Mouse (Mus musculus) right cerebral cortex, postnatal 10 days (tissue): ENCODE measurements around the gene Sema5a.
A peak's percentile ranks its signal among the peaks of the same experiment; 100 is the strongest.

Experiments used
- DNase-seq, 2 experiments: peaks; one replicate each; pipeline ENCODE4 v3.0.0; 2021; ENCODE audit warnings: low spot score in 2 of 2

Gene Sema5a

GRCm38 (mm10) chr15:32633713-32634112 lies 389.1 kb downstream of the Sema5a start:
- DNase-seq, result no peak

GRCm38 (mm10) chr15:32637879-32638278 lies 393.3 kb downstream of the Sema5a start:
- DNase-seq, result no peak

- no peak for DNase-seq
Measured at GRCm38 (mm10) chr15:32647061-32647687, 402.6 kb downstream of the Sema5a start.

- no peak for DNase-seq
Measured at GRCm38 (mm10) chr15:32654046-32654445, 409.4 kb downstream of the Sema5a start.

GRCm38 (mm10) chr15:32656017-32656416 lies 411.4 kb downstream of the Sema5a start:
- DNase-seq, result no peak

GRCm38 (mm10) chr15:32676446-32676845 lies 431.8 kb downstream of the Sema5a start:
- DNase-seq, result no peak

- peak in 1 of 2 experiments; percentile 29 for DNase-seq
Measured at GRCm38 (mm10) chr15:32685152-32685551, 440.5 kb downstream of the Sema5a start.

GRCm38 (mm10) chr15:32691021-32691420 lies 446.4 kb downstream of the Sema5a start:
- no peak for DNase-seq

- no peak for DNase-seq
Measured at GRCm38 (mm10) chr15:32693006-32693405, 448.4 kb downstream of the Sema5a start.

- no peak for DNase-seq
Measured at GRCm38 (mm10) chr15:32717298-32717985, 472.8 kb downstream of the Sema5a start.

GRCm38 (mm10) chr15:32718293-32718963 lies 473.8 kb downstream of the Sema5a start:
- peak; percentile 78 to 80 for DNase-seq

- DNase-seq, result no peak
Measured at GRCm38 (mm10) chr15:32718964-32719311, 474.3 kb downstream of the Sema5a start.

- DNase-seq, result peak; percentile 71 to 75
Measured at GRCm38 (mm10) chr15:32730839-32731238, 486.2 kb downstream of the Sema5a start.
